Comparison of ENCODE assay signal across 11 mouse cellular contexts in the genomic region with DNA sequence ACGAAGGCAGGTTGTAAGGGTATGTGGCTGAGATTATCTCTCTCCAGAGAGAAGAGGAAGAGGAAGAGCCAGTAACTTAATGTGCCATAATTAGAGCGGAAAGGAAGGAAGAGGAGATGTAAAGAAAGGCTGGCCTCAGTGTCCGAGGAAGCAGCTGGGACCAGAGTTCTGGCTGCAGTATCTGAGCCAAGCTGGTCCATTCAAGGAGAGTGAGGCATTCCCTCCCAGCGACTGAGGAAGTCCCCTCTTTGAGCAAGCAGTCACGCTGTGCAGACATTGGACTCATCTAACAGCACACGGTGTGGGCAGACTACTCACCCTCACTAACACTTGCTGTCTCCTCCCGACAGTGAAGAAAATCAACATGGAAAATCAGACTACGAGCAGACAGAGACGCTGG. TPM values are rescaled to one million over a fixed set of nuclear protein-coding genes. Genes with fewer than 3 reads are reported as not detected.
DNase-seq lines count a peak whose midpoint lies in the region; ATAC-seq lines count a peak whose summit lies in the region.
"Had no signal": no experiment of that assay in that cellular context is flagged by ENCODE, and none has a peak within 500 bp of the region (broad histone marks: within the 10 kb centered on the region; RNA-seq: fewer than 3 reads in every experiment).

No protein-coding gene starts in this region.

- H3K27me3 ChIP-seq in hindbrain, embryonic 10.5 days (ENCODE audit: insufficient read depth, poor library complexity, severe bottlenecking), result peaks cover 8% of the 10 kb centered on the region
- H3K27me3 ChIP-seq in hindbrain, embryonic 14.5 days (ENCODE audit: control insufficient read depth, insufficient read depth, low read length), result peaks cover 4% of the 10 kb centered on the region; the same call in 1 of the 2 replicates
- peaks cover 22% of the 10 kb centered on the region for H3K27me3 ChIP-seq in neural tube, embryonic 13.5 days
- no peaks in the 10 kb centered on the region for H3K27me3 ChIP-seq in intestine, embryonic 14.5 days (replicated peaks; ENCODE audit: control insufficient read depth, insufficient read depth, low read length)
- H3K27me3 ChIP-seq in stomach, embryonic 15.5 days (replicated peaks), result no peaks in the 10 kb centered on the region

- no peak overlapping the region for H3K9ac ChIP-seq in hindbrain, embryonic 14.5 days
- H3K9ac ChIP-seq in neural tube, embryonic 13.5 days, result 0 out of 2 replicates have a peak overlapping the region, but pooled peaks have one; percentile 12
- no peak overlapping the region for H3K9ac ChIP-seq in intestine, embryonic 14.5 days (ENCODE audit: low read length)
- H3K9ac ChIP-seq in stomach, embryonic 15.5 days, result no peak overlapping the region

- no peak for ATAC-seq in hindbrain, embryonic 14.5 days (ENCODE audit: low FRiP score)
- ATAC-seq in neural tube, embryonic 13.5 days (ENCODE audit: low read depth), result no peak
- no peak for ATAC-seq in intestine, embryonic 14.5 days (replicated peaks; ENCODE audit: low FRiP score, low TSS enrichment, low read depth)
- ATAC-seq in stomach, embryonic 15.5 days (ENCODE audit: insufficient read depth, low FRiP score, low read depth), result no peak

- no peaks in the 10 kb centered on the region for H3K36me3 ChIP-seq in hindbrain, embryonic 10.5 days
- H3K36me3 ChIP-seq in hindbrain, embryonic 14.5 days (replicated peaks; ENCODE audit: control insufficient read depth, insufficient read depth), result no peaks in the 10 kb centered on the region
- H3K36me3 ChIP-seq in neural tube, embryonic 13.5 days, result no peaks in the 10 kb centered on the region
- H3K36me3 ChIP-seq in intestine, embryonic 14.5 days (ENCODE audit: control insufficient read depth, insufficient read depth, low read length), result peaks cover 11% of the 10 kb centered on the region; the same call in 1 of the 2 replicates
- H3K36me3 ChIP-seq in stomach, embryonic 15.5 days, result no peaks in the 10 kb centered on the region

- H3K4me3 ChIP-seq in hindbrain, embryonic 10.5 days, result no peak overlapping the region
- no peak overlapping the region for H3K4me3 ChIP-seq in hindbrain, embryonic 14.5 days (replicated peaks; ENCODE audit: low read length)
- no peak overlapping the region for H3K4me3 ChIP-seq in neural tube, embryonic 13.5 days
- no peak overlapping the region for H3K4me3 ChIP-seq in intestine, embryonic 14.5 days (ENCODE audit: low read depth, low read length)
- no peak overlapping the region for H3K4me3 ChIP-seq in stomach, embryonic 15.5 days (replicated peaks)

- H3K9me3 ChIP-seq in hindbrain, embryonic 10.5 days, result no peaks in the 10 kb centered on the region
- H3K9me3 ChIP-seq in hindbrain, embryonic 14.5 days (ENCODE audit: control insufficient read depth, low read length), result no peaks in the 10 kb centered on the region
- no peaks in the 10 kb centered on the region for H3K9me3 ChIP-seq in neural tube, embryonic 13.5 days
- H3K9me3 ChIP-seq in intestine, embryonic 14.5 days (ENCODE audit: control insufficient read depth, low read length), result no peaks in the 10 kb centered on the region; the same call in 1 of the 2 replicates
- no peaks in the 10 kb centered on the region for H3K9me3 ChIP-seq in stomach, embryonic 15.5 days

- no peak for DNase-seq in hindbrain, embryonic 10.5 days (ENCODE audit: low spot score)
- no peak for DNase-seq in hindbrain, embryonic 14.5 days (ENCODE audit: low spot score)
- DNase-seq in neural tube, embryonic 10.5 days (ENCODE audit: extremely low spot score, low spot score), result no peak
- DNase-seq in intestine, embryonic 14.5 days (ENCODE audit: low spot score), result no peak
- no peak for DNase-seq in cerebellum, postnatal 36 days
- DNase-seq in adipocyte (ENCODE audit: low spot score), result no peak
- DNase-seq: adrenal gland, adult 2 months; gastrocnemius, postnatal 10 days; thymus, postnatal 25 days had no signal

- peaks cover 39% of the 10 kb centered on the region for H3K4me1 ChIP-seq in hindbrain, embryonic 10.5 days (replicated peaks)
- peaks cover 5% of the 10 kb centered on the region; the same call in 1 of the 2 replicates for H3K4me1 ChIP-seq in hindbrain, embryonic 14.5 days (replicated peaks; ENCODE audit: control insufficient read depth, insufficient read depth, low read length)
- H3K4me1 ChIP-seq in neural tube, embryonic 13.5 days (replicated peaks), result peaks cover 47% of the 10 kb centered on the region
- H3K4me1 ChIP-seq in intestine, embryonic 14.5 days (replicated peaks; ENCODE audit: control insufficient read depth, insufficient read depth, low read length), result peaks cover 64% of the 10 kb centered on the region
- peaks cover 49% of the 10 kb centered on the region for H3K4me1 ChIP-seq in stomach, embryonic 15.5 days

- H3K27ac ChIP-seq in hindbrain, embryonic 10.5 days, result 0 out of 2 replicates have a peak overlapping the region, but pooled peaks have one; percentile 3
- no peak overlapping the region for H3K27ac ChIP-seq in hindbrain, embryonic 14.5 days
- H3K27ac ChIP-seq in neural tube, embryonic 13.5 days (replicated peaks), result 0 out of 2 replicates have a peak overlapping the region, but pooled peaks have one; percentile 25
- no peak overlapping the region; the same call in 1 of the 2 replicates for H3K27ac ChIP-seq in intestine, embryonic 14.5 days (ENCODE audit: low read depth)
- H3K27ac ChIP-seq in stomach, embryonic 15.5 days, result peak overlapping the region; percentile 26; the same call in 1 of the 2 replicates

- WGBS in hindbrain, embryonic 10.5 days, result 62% methylated on average over 9 of the region's 9 CpGs
- WGBS in hindbrain, embryonic 14.5 days, result 65% methylated on average over 9 of the region's 9 CpGs
- 53% methylated on average over 9 of the region's 9 CpGs for WGBS in neural tube, embryonic 13.5 days
- WGBS in intestine, embryonic 14.5 days, result 47% methylated on average over 9 of the region's 9 CpGs
- WGBS in stomach, embryonic 15.5 days, result 41% methylated on average over 9 of the region's 9 CpGs

- H3K4me2 ChIP-seq in hindbrain, embryonic 14.5 days (replicated peaks), result no peak overlapping the region
- H3K4me2 ChIP-seq in neural tube, embryonic 13.5 days, result no peak overlapping the region
- peak overlapping the region; percentile 11; the same call in 1 of the 2 replicates for H3K4me2 ChIP-seq in intestine, embryonic 14.5 days (ENCODE audit: low read length)
- H3K4me2 ChIP-seq in stomach, embryonic 15.5 days, result no peak overlapping the region

RNA-seq across cellular contexts. Expression of a gene that starts 4.5 kb away (rescaled TPM):
- polyA plus RNA-seq in hindbrain, embryonic 10.5 days (2016; fragmentation: Nextera tagmentation; extraction: Ambion mirVana), result 9.7 and 10.9 TPM in 2 replicates
- 6.0 and 6.8 TPM in 2 replicates for polyA plus RNA-seq in hindbrain, embryonic 14.5 days (2014; fragmentation: Nextera tagmentation; extraction: Ambion mirVana)
- polyA plus RNA-seq in neural tube, embryonic 13.5 days (2015; fragmentation: Nextera tagmentation; extraction: Ambion mirVana), result 7.9 TPM in 2 replicates
- 25.7 and 26.7 TPM in 2 replicates for polyA plus RNA-seq in intestine, embryonic 14.5 days (2014; fragmentation: Nextera tagmentation; extraction: Ambion mirVana)
- polyA plus RNA-seq in stomach, embryonic 15.5 days (2015; fragmentation: Nextera tagmentation; extraction: Ambion mirVana), result 26.9 and 28.9 TPM in 2 replicates

Comparison
In these comparisons a context has a peak if more than half of its experiments do, and no peak if none do; other contexts are left out.
1. H3K27ac ChIP-seq: peak in hindbrain, embryonic 10.5 days (single experiment), neural tube, embryonic 13.5 days (single experiment) and stomach, embryonic 15.5 days (single experiment); none in hindbrain, embryonic 14.5 days (single experiment) and intestine, embryonic 14.5 days (single experiment).